Mouse (Mus musculus) small intestine, adult 2 months (tissue): ENCODE data around the gene Eva1c. TPM values are rescaled to one million over a fixed set of nuclear protein-coding genes. Genes with fewer than 3 reads are reported as not detected.

Experiments
- H3K27ac ChIP-seq: fragments of 200-500 bp; 2 replicates; pipeline ENCODE4 v1.5.1; 2012; ENCODE audit warnings: low read depth, low read length, control low read depth, inconsistent platforms; ENCODE audit not compliant: insufficient read depth
- H3K27me3 ChIP-seq: fragments of 200-500 bp; 2 replicates; pipeline ENCODE4 v1.6.1; 2012; ENCODE audit warnings: mild to moderate bottlenecking, moderate library complexity, low read length, inconsistent platforms; ENCODE audit not compliant: control insufficient read depth, insufficient read depth
- H3K36me3 ChIP-seq: fragments of 200-500 bp; 2 replicates; pipeline ENCODE4 v1.6.1; 2012; ENCODE audit warnings: mild to moderate bottlenecking, low read length, control low read depth, inconsistent platforms; ENCODE audit not compliant: control insufficient read depth, insufficient read depth
- H3K4me1 ChIP-seq: fragments of 200-500 bp; 2 replicates; pipeline ENCODE4 v1.6.1; 2012; ENCODE audit warnings: low read length, inconsistent platforms, mixed read lengths; ENCODE audit not compliant: control insufficient read depth, insufficient read depth, insufficient read length
- H3K4me3 ChIP-seq: fragments of 200-500 bp; 2 replicates; pipeline ENCODE4 v1.5.1; 2012; ENCODE audit warnings: low read depth, mild to moderate bottlenecking, control low read depth, inconsistent platforms, low read length, moderate library complexity
- CTCF ChIP-seq: fragments of 200-500 bp; IDR thresholded peaks from 2 replicates; pipeline ENCODE4 v1.5.1; 2012; ENCODE audit warnings: low read depth, mild to moderate bottlenecking, control low read depth, inconsistent platforms, low read length, moderate library complexity, mixed read lengths; ENCODE audit not compliant: insufficient replicate concordance, insufficient read length; ENCODE audit errors: extremely low read depth
- POLR2A ChIP-seq: fragments of 200-500 bp; IDR thresholded peaks from 2 replicates; pipeline ENCODE4 v1.6.1; 2012; ENCODE audit warnings: low read depth, mild to moderate bottlenecking, control low read depth, inconsistent platforms, low read length, moderate library complexity
- WGBS: fragments of 180-500 bp; shearing (Covaris S2); methylation state at CpG from one replicate; pipeline ENCODE4 v1.1.7; 2018; 5-methylcytosine and 5-hydroxymethylcytosine counted together
- polyA plus RNA-seq: library from polyadenylated mRNA; depleted of rRNA; stranded (reverse); fragments of >200 nt; gene quantifications from 2 replicates; pipeline ENCODE4 v1.2.3, GENCODE M21; 2012

Gene Eva1c
- polyA plus RNA-seq, 1 experiment, result 0.19 TPM

DNA sequence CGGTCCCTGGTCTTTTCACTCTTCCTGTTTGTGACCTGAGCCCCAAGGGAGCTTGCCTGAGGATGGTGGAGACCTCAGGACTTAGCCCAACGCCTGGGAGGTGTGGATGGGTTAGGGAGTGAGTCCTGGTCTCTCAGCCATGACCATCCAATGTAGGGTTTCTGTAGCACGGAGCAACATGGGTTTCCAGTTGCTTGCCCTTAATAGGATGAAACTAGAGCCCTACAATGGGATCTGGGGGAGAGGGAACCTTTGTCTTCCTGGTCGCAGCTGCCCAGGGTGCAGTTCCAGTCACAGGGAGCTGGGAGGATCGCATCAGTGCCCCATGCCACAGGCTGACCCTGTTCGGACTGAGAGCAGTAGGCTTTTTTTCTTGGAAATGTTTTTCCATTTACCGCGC is 90.6 kb downstream of the Eva1c start:
- no peak for TF ChIP-seq CTCF
- no peak for TF ChIP-seq POLR2A
- WGBS, result 80% methylated on average over 8 of the region's 8 CpGs

GRCm38 (mm10) chr16:90921471-90922159 is 95.1 kb downstream of the Eva1c start:
- H3K27me3 ChIP-seq, result no peaks in the 10 kb centered on the region
- WGBS, result 51% methylated on average over 10 of the region's 10 CpGs
- TF ChIP-seq CTCF (no peak), POLR2A (no peak)

More for the DNA sequence above, 90.6 kb downstream of the Eva1c start:
- H3K36me3 ChIP-seq, result no peaks in the 10 kb centered on the region
- H3K27me3 ChIP-seq, result no peaks in the 10 kb centered on the region
- no peak overlapping the region for H3K27ac ChIP-seq
- H3K4me1 ChIP-seq, result no peaks in the 10 kb centered on the region
- H3K4me3 ChIP-seq, result no peak overlapping the region

DNA sequence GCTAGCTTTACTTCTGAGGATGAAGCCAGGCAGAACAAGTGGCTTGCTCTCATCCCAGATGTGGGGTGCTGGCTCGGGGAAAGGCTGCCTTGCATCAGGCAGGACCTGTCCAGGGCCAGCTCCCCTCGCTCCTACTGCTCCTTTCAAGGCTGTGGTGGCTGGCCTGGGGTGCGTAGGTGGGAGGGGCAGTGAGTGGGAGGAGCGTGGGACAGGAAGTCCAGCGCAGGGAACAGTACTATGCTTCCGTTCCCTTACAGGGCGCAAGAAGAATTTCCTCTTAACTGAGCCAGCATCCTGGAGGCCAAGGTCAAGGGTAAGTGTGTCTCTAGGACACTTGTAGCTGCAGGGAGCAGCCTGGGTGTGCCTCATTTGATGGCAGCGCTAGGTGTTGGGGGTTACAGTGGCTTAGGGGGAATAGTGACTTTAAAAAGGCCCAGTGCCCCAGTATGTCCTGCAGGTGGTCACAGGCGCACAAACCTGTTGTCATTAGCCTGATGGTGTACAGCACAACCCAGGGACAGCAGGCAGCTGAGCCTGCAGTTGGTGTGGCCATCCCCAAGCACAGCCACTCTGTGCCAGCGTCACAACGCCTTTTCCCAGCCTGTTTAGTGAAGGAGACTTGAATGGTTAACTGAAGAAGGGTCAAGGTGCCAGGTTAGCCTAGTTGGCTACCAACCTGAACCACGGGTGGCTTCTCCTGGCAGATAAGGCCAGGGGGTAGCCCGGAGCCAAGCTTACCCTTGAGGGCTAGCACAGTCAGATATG is 98.3 kb downstream of the Eva1c start:
- peaks cover 6% of the 10 kb centered on the region for H3K36me3 ChIP-seq
- 88% methylated on average over 13 of the region's 13 CpGs for WGBS
- no peaks in the 10 kb centered on the region for H3K27me3 ChIP-seq
- TF ChIP-seq POLR2A (no peak), CTCF (no peak)
- no peaks in the 10 kb centered on the region for H3K4me1 ChIP-seq
- no peak overlapping the region for H3K4me3 ChIP-seq
- H3K27ac ChIP-seq, result no peak overlapping the region

More at GRCm38 (mm10) chr16:90921471-90922159, 95.1 kb downstream of the Eva1c start:
- Histone ChIP-seq H3K36me3 (peaks cover 4% of the 10 kb centered on the region), H3K27ac (no peak overlapping the region), H3K4me1 (no peaks in the 10 kb centered on the region), H3K4me3 (no peak overlapping the region)

DNA sequence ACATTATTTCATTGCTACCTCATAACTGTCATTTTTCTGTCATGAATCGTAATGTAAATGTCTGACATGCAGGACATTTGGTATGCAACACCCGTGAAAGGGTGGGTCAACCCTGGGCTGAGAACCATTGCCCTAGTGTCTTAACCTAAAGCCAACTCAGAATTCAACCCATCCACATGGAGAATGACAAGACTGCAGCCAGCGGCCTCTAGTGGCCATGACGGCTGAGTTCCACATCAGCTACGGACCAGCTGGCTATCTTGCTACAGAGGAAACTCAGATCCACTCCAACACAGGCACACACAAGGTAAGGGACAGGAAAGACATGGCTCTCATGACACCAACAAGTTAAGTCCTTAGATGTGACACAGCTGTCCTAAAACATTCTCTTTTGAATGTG is 98.9 kb downstream of the Eva1c start:
- Histone ChIP-seq H3K27ac (no peak overlapping the region), H3K27me3 (no peaks in the 10 kb centered on the region), H3K4me3 (no peak overlapping the region), H3K4me1 (no peaks in the 10 kb centered on the region), H3K36me3 (peaks cover 6% of the 10 kb centered on the region)
- 30% methylated on average over 5 of the region's 5 CpGs for WGBS
- TF ChIP-seq CTCF (peak; percentile 68; the same call in 1 of the 2 replicates), POLR2A (no peak)

GRCm38 (mm10) chr16:90927446-90927845 is 100.9 kb downstream of the Eva1c start:
- TF ChIP-seq POLR2A (no peak), CTCF (no peak)
- no peak overlapping the region for H3K27ac ChIP-seq
- WGBS, result 91% methylated on average over 4 of the region's 4 CpGs
- H3K27me3 ChIP-seq, result no peaks in the 10 kb centered on the region
- H3K4me3 ChIP-seq, result no peak overlapping the region
- peaks cover 6% of the 10 kb centered on the region for H3K36me3 ChIP-seq
- no peaks in the 10 kb centered on the region for H3K4me1 ChIP-seq

DNA sequence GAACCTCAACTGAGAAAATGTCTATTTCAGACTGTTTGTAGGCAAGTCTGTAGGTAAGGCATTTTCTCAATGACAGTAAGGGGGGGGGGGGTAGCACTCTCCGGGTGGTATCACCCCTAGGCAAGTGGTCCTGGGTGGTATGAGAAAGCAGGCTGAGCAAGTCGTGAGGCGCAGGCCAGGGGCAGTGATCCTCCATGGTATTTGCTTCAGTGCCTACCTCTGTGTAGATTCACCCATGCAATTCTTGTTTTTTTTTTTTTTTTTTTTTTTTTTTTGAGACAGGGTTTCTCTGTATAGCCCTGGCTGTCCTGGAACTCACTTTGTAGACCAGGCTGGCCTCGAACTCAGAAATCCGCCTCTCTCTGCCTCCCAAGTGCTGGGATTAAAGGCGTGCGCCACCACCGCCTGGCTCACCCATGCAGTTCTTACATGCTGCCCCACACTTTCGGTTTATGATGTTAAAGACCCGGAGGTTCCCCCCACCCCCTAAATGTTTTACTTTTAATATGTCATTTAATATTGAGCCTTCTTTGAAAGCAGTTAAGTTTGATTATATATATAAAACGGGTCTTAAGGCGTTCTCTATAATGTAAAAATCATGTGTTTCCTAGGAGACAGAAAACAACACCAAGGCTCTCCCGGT is 107.1 kb downstream of the Eva1c start:
- 21% methylated on average over 13 of the region's 13 CpGs for WGBS
- H3K27ac ChIP-seq, result peak overlapping the region; percentile 30
- H3K4me3 ChIP-seq, result peak overlapping the region; percentile 77
- no peak for TF ChIP-seq POLR2A
- TF ChIP-seq CTCF, result no peak
- peaks cover 7% of the 10 kb centered on the region for H3K36me3 ChIP-seq
- H3K27me3 ChIP-seq, result no peaks in the 10 kb centered on the region
- H3K4me1 ChIP-seq, result peaks cover 2% of the 10 kb centered on the region
